Mouse (Mus musculus) adrenal gland, postnatal 10 days (tissue): ENCODE data around the gene Cdipt. TPM values are rescaled to one million over a fixed set of nuclear protein-coding genes. Genes with fewer than 3 reads are reported as not detected.

Source experiments
- DNase-seq: peaks from one replicate; pipeline ENCODE4 v3.0.0; 2021; ENCODE audit warnings: mixed read lengths
- total RNA-seq, 2 experiments: library from RNA; stranded (reverse); gene quantifications; 2 replicates each; pipeline ENCODE4 v1.2.3; 2021

Gene Cdipt
- total RNA-seq, 2 experiments from 2014 or later = 70.6 to 76.4 TPM

DNA sequence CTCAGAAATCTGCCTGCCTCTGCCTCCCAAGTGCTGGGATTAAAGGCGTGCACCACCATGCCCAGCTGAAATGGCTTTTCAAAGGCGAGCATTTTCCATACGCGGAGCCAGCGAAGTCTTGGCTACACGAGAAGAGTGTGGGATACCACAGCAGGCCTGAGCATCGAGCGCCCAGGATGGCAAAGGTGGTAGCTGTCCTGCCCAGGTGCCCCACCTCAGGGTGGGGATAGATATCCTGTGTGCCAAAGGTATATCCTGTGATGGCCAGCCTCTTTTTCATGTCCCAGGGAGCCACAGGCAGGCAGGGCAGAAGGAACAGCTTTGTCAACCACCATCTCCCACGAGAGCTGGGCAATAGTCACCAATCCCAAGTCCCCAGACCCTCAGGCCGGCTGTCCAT lies 37.1 kb downstream of the Cdipt start:
- DNase-seq = no peak

DNA sequence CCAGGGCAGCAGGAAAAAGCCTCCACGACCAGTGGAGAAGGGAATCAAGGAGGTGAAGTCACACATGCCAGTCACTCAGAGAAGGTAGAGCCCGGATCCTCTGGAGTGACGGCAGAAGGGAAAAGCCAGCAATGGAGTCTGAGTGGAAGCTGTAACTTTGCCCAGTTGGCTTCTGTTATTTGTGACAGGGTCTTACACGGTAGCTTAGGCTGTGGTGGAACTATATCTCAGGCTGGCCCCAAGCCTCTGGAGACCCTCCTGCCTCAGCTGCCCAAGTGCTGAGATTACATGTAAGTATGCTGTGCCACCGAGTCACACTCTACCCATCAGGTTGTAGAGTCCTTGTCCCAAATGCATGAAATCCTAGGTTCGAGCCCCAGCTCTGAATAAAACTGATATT lies 37.7 kb downstream of the Cdipt start:
- DNase-seq = no peak

DNA sequence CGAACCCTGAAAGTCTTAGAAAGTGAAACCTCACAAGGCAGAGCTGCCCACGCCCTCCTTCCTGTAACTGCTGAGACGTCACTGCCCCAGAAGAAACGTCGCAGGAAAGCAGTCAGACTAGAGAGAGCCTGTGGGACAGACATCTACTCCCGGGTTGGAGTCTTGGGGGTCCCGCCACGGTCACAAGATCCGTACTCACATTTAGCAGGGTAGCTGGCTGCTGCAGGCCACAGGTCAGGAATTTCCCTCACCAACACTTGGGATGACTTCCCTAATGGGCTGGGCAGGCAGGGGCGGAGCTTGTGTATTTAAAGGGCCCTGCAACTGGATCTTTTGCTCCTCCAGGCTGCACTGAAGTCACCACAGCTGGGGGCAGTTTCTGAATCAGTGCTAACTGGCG lies 38.6 kb downstream of the Cdipt start, which contains the start of gene Mvp:
Gene Mvp, minus strand, starts transcription at position 302 of the 400 bp plus-strand sequence.
- DNase-seq = peak; percentile 81

DNA sequence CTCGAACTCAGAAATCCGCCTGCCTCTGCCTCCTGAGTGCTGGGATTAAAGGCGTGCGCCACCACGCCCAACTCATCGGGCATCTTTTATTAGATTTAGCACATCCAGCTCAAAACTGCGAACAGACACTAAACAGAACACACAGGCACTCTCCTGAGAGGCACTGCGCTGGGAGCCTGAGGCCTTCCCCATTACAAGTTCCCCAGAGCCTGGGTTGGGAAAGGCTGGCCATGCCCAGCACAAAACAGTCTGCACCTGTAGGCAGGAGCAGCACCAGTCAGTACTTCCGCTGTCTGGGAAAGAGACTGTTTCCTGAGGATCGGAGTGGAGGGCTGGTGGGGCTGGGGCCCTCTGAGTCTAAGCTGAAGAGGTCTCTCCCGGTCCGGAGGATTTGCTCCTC lies 39.3 kb downstream of the Cdipt start:
- DNase-seq = no peak

DNA sequence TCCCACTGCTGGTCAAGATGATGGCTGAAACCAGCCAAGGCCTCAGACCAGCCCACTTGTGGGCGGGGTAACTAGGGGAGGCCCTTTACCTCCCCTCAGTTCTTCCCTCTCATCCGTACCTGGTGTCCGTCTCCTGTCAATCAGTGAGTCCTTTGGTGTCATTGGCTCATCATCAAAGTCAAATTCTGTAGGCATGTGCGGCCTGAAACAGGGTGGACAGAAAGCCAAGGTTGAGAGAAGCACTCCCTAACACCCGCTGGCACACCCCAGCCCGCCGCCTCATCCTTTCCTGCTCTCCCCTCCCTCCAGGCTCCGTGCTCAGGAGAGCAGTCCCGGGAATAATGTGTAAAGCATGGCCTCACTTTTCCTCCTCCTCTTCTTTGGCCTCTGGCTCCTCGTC lies 40.4 kb downstream of the Cdipt start:
- DNase-seq = peak; percentile 69

DNA sequence TGATC lies 40.6 kb downstream of the Cdipt start, which contains the start of gene Pagr1b:
Gene Pagr1b, minus strand, starts transcription at position 4 of the 5 bp plus-strand sequence.
- no peak for DNase-seq

DNA sequence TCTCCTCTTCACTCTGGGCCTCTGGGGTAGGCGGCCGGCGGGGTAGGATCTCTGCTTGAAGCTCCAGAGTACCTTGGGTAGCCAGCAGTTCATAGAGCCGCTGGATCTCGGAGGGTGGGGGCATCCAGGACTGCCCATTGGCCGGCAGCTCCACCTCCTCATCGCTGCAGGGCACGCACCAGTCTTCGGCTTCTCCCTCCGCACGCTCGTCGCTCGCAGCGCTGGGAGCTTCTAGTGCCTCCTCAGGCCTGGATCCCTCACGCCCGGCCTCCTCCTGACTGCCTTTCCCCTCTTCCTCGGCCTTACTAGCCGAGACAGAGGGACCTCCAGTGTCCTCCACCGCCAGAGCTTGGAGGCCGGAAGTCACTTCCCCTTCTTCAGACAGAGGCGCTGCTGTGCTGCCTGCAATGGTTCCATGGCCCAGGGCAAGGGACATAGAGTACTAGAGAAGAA lies 40.8 kb downstream of the Cdipt start:
- peak; percentile 78 for DNase-seq

DNA sequence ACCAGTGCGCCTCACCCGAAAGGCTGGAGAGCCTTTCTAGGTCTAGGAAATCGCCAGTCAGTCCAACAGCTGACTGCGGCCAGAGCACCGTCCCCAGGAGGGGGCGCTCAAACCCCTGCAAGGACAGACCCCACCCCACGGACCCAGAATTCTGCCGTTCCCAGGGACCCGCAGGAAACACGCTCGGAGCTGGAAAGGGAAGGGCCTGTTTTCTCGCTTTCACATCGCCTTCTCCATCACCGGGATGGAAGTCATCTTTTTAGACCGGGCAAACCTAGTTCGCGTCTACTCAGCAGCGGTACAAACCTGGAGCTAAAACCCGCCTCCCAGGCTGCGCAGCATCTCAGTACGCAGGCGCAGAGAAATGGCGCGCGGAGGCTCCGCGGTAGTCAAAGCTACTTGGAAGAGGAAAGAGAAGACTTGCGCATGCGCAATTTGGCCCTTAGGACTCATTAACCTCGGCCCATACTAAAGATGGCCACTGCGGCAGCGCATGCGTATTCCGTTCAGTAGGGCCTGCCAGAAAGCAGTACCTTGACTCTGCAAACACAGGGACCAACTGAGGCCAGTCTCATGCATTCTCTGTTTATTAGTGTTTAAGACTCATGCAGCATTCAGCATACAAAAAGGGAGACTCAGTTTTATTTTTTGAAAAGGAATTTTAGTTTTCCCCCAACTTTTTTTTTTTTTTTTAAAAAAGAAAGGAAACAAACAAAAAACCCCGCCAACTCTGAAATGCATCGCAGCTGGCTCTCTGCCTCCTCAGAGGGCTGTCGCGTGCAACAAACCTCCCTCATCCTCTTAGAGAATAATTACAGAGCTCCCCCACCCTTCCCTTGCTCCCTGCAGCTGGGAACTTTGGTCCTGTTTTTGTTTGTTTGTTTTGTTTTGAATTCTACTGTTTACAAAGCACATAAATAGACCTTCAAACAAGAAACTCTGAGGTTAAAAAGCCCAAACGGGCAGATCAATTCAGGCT lies 41.5 kb downstream of the Cdipt start, which contains the start of gene Pagr1a:
Gene Pagr1a, minus strand, starts transcription at position 382 of the 979 bp plus-strand sequence.
- DNase-seq = peak; percentile 96

DNA sequence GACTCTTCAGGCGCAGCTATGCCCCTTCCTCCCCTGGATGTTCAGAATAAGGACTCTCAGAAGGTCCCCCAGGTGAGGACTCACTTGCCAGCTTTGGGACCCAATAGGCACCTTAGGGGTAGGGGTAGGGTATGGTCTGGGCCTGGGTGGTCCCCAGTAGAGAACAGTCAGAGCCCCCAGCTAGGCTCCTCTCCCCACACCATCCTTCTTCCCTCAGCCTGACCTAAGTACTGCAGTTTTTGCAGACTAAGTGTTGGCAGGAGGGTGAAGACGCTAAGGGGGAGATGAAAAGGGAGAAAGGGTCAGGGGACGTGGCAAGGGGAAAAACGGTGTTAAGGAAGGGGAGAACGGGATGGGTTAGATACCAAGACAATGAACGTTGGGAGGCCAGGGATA lies 42.2 kb downstream of the Cdipt start:
- no peak for DNase-seq

DNA sequence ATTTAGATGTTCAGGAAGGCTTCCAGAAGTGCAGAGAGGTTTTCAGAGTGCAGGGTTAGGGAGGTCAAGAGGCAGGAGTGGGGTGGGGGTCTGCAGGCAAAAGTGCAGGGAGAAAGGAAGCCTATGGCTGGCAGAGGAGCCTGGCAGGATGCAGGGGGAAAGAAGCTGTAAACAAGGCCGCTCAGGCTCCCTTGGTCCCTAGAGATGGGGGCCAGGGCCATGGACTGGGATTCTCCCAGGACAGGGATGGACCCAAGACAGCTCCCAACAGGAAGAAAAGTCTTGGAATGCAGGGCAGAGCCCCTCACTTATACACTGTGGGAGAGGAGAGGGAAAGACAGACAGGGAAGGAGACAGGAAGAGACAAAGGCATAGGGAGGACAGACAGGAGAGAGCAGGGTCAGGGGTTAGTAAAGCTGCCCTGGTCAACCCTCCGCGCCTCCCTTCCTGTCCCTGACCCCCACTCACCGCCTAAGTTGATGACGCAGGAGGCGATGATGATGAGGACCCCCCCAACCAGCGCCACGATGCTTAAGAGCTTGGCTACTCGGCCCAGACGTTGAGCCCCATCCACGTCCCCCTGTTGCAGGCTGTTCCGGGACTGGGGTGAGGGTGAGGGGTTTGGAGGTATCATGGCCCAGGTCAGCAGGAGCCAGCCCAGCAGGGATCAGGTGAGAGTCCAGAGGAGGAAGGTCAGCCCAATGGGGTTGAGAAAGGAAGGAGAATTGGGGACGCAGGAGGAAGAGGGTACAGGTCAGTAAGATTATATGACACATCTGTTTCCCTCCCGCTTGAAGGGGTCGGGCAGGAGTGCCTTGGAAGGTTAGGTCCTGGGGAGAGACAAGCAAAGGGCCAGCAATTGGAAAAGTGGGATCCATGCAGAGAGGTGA lies 42.9 kb downstream of the Cdipt start:
- DNase-seq = no peak

DNA sequence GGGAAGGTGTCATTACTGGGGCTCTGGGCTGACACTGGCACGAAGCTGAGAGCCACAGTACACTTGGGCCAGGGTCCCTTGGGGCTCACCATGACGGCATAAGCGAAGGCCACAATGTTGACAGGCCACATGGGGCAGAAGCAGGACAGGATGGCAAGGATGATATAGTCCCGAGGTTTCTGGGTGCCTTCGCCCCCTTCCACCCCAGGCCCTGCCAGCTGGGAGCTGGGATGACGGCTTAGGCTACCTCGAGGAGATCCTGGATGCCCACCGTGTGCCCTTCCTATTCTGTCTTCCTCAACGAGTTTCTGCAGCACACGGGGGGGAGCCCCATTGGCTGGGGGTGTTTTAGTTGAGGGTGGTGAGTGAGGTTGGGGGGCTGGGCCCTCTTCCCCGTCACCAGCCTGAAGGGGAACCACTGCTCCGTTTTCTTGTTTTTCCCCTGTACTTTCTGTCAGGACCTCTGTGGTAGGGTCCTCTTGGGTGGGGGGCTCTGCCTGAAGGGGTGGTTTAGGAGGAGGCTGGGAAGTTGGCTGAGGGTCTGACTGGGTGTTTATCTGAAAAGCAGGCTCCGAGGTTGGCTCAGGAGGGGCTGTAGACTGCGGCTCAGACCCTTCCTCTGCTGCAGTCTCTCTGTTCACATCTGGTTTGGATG lies 43.7 kb downstream of the Cdipt start:
- DNase-seq = no peak

DNA sequence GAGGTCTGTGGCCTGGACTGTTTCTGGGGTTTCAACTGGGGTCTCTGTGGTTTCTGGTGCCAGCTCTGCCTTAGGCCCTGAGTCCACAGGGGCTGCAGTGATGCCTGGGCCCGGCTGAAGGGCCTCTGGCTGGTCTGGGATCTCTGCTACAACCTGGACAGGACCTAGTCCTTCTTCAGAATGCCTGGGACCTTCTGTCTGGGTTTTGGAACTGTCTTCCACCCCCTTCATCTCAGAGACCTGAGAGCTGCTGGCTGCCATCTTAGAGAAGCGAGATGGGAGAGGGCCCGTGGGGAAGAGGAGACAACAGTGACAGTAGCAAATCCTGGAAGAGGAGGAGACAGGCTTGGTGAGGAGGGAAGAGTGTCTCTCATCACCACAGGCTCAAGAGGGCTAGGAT lies 44.3 kb downstream of the Cdipt start:
- no peak for DNase-seq

DNA sequence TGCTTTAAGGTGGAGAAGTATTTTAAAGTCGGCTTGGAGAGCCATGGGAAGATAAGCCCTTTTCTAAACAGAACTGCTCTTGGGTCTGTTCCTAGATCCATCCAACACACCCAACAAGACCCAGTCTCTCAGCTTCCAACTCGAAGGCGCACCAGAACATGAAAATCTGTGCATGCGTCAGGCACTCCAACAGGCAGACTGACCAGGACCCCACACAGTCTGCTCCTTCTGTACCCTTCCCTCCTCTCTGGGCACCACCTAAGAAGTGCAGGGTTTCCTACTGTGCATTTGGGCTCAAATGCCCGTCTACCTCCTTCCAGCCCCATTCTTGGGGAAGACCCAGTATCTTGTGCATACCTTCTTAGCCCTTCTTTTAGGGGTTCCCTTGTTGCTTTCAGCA lies 44.8 kb downstream of the Cdipt start:
- no peak for DNase-seq

DNA sequence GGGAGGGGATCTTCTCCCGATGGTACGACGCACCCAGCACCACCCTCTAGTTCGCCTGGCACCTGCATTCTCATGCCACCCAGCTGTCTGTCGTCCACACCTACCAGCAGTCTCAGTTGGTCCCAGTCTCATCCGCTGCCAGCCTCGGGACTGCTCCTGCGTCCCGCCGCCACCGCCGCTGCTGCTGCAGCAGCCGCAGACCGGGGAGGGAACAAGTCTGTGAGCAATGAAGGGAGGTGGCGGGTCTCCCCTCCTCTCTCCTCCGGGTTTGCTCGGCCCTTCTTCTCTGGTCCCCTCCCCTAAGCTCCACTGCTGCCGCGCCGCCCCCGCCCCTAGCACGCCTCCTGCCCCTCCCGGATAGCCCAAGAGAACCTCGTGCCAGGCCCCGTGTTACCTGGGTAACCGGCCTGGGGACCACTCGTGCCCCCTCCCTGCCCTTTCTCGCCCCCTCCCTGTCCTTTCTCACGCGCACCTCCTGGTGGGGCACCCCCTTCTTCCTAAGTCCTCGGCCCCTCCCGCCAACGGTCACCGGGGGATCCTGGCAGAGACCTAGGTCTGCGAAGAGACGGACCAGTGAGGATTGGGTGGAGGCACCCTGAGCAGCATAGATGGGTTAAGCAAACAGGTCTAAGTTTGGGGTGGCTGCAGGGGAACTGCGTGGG lies 45.3 kb downstream of the Cdipt start, which contains the start of the genes Gm42742 and Prrt2:
Gene Gm42742, minus strand, starts transcription at position 197 of the 662 bp plus-strand sequence.
Gene Prrt2, minus strand, starts transcription at position 311 of the 662 bp plus-strand sequence.
- peak; percentile 73 for DNase-seq

DNA sequence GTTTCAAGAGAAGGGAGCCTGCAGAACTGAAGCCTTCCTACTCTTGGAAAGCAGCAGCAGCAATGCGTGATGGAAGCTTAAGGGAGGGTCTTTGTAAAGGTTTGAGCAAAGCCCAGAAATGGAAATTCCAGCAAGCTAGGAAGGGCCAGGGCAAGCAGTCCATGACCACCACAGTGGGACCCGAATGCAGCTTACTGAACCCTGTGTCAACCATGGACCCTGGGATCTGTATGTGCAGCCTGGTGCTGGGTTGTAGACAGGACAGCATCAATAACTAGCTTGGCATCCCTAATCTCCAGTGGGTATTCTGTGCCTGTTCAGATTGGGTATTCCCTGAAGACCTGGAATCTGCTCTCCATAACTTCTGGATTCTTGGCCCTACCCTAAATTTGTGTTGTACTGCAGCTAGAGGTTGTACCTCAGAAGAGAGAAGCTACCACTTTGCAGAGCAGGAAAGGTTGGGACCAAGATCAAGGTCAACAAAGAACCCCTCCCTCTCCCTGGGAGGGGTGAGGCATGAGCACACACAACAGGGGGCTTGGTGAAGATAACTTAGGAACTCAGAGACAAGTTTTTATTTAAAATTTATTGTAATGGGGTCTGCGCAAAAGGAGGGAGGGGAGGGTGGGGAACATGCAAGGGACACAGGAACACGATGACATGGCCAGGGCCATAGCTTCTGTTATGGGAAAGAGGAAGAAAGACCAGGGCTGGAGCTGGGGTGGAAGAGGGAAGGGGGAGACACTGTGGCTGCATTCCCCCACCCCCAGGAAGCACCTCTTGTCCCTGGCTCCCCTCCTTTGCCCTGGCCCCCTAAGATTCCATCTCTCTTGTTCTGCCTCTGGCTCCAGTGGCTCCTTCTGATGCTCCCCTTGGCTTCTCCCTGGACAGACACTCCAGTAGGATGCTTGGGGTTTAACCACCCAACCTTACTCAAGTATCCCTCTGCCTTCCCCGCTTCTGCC lies 46.1 kb downstream of the Cdipt start:
- no peak for DNase-seq

DNA sequence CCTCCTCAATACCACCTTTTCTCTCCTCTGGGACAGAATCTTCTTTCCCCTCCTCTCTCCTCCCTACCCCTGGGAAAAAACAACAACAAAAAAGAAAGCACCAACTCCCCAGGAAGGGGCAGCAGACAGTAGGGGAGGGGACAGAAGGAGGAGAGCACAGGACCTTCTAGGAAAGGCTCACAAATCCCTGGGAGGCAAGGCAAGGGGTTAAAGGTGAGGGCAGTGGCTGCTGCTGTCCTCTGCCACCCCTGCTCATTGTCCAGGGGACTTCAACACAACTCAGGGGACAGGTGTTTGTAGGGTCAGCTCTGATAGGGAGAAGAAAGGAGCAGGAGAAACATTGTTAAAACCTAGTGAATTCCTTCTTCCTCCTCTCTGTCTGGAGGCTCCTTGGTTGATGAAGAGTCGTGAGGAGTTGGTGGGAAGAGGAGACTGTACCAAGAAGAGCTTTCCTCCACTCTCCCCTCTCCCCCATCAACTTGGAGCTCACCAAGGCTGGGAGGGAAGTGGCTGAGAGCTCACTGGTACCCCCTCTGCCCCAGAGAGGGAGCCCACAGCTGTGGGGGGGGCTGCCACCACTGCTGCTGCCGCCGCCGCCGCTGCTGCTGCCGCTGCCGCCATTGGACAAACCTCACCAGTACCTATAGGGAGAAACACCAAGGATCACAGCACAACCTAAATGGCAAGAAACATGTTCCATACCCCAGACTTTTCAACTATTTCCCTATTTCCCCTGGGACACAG lies 47.0 kb downstream of the Cdipt start:
- no peak for DNase-seq

DNA sequence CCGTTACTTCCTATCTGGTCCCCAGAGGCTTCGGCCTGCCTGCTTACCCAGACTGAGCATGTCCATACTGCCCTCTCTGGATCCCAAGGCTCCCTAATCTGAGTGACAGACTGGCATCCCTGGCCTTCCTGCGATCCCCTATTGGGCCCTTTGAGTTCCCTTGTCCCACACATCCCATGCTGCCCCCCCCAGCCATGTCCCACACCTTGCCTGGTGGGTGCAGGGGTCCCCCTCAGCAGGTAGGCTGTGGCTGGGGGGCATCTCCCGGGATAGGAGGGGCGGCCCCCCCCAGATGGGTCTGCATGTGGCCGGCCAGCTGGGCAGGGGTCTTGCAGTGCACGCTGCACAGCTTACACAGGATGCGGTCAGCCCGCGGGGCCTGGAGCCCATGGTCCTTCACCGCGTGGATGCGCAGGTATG lies 47.6 kb downstream of the Cdipt start:
- DNase-seq = peak; percentile 24

DNA sequence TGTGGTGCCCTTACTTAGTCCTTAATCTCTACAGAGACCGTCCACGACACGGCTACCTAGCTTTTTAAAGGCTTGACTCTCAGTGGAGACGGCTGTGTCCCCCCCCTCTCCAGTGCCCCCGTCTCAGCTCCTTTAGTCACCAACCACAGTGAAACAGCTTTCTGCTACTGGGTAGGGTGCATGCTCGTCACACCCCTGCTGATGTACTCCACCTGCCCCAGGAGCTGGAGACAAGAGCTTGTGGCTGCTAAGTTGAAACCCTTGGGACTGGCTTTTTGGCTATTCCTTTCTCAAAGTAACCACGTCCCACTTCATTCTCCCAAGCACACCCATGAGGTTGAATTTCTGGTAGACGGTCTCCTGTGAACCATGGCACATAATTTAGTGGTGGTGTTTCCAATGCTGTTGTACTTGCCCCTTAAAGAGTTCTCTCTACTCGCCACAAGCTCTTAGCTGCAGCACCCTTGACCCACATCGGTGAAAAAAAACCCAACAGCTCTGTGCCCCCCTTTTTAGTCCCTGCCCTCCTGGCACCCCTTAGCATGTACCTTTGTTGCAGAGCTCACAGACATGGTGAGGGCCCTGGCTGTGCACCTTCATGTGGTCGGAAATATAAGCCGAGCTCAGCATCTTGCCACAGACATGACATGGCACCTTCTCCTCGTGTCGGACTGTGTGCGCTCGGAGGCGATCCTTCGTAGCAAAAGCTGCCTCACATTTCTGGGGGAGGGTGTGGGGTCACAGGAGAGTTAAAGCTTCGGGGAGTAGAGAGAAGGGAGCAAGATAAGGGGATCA lies 48.4 kb downstream of the Cdipt start:
- peak; percentile 25 for DNase-seq
